Mouse (Mus musculus): ENCODE measurements around the gene Ddx4.
"Not testable (repeated sequence)": the region's sequence is repeated elsewhere in the genome, so short reads cannot be mapped to it uniquely, and the experiment has no call there.

The Ddx4 gene

DNA sequence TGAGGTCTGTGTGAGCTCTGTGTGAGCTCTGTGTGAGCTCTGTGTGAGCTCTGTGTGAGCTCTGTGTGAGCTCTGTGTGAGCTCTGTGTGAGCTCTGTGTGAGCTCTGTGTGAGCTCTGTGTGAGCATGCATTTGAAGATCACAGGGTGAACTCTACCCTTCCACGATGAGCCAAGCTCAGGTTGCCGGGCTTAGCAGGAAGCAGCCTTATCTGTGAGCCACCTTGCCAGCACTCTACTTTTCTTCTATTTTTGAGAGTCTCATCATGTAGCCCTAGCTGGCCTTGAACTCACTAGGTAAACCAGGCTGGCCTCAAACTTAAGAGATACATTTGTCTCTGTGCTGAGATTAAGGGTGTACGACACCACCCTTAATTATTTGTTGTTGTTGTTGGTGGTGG lies 15.8 kb downstream of the Ddx4 start:
- DNase-seq (ENCODE audit: low spot score in 2 of 2) = no peak

DNA sequence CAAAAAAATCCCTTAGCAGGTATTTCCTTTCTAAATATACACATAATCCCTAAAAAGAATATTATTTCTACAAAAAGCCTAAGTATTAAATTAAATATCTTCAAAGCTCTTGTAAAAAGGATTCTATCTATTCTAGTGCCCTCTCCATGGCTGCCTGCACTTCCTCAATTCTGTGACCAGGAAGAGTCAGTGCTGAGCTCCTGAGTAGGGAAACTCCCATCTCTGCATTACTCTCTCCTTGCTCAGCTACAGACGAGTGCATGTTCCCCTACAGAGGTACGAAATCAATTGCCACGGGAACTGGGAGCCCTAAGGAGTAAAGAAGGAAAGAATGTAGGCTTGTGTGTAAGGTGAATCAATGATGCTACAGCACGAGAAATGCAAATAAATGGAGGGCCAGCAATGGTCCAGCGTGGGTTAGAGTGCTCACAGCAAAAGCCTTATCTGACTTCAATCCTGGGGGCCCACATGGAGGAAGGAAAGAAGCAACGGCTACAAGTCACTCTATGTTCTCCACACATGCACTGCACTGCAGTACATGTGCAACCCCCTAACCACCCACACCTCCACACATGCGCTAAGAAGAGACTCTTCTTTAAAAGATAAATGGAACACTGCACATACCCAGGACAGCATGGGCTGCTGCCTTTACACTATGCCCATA lies 17.0 kb downstream of the Ddx4 start:
- DNase-seq (ENCODE audit: low spot score in 2 of 2) = no peak

DNA sequence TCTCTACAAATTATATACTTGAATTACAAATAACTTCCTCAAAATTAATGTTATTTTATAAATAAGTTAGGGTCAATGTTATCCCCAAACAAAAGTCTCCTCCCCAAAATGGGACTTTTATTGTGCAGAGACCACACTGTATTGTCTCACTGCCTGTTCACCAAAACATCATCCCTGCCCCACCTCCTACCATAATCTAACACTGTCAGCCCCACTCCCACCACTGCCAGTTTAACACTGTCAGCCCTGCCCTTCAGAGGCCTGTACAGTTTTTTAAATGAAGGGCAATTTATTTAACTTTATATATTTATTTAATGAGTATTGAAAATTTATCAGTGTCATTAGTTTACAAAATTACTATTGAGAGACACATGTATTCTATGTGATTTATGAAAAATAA lies 26.7 kb downstream of the Ddx4 start:
- no peak for DNase-seq (ENCODE audit: low spot score in 2 of 2)

DNA sequence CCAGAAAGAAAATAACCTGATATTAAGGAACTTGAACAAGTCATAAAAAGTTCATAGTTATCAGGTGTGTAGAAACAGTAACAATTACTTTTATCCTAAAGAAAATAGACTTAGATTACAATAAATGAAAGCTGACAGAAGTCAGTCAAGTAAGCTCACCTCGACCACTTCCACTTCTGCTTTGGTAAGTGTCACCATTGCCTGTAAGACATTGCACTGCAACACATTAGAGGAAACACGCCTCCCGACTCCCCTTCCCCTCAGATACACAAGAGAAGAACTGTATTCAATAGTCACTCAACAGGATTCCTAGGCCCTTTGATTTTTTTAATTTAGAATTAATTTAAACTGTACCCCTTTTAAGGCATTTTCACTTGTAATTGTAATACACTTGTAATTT lies 27.7 kb downstream of the Ddx4 start:
- no peak for DNase-seq (ENCODE audit: low spot score in 2 of 2)

DNA sequence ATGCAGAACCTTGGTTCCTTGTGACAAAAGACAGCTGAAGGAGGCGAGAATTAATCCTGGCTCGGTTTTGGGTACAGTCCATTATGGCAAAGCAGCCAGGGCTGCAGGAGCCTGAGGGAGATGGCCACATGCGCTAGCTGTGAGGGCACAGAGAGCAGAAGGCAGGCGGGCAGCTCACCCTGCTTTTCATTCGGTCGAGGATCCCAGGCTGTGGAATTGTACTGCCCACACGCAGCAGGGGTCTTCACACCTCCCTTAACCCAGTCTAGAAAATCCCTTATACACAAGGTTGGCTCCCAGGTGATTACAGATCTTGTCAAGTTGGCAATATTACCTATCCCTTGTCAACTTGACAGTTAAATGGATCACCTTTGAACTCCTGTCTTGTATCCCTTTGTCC lies 28.6 kb downstream of the Ddx4 start:
- DNase-seq (ENCODE audit: low spot score in 2 of 2) = no peak

DNA sequence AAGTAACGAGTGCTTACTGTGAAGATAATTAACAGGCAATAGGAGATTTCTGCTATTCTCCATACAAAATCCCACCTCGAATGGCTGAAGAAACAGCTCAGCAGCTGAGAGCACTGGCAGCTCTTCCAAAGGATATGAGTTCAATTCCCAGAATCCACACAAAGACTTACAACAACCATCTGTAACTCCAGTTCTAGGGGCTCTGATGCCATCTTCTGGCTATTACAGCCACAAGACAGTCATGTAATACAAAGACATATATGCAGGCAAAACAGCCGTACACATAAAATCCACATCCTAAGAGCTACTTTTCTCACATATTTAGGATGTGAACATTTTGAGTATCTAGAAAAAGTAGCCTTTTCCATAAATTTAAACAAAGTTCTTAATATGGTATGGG lies 30.7 kb downstream of the Ddx4 start:
- no peak for DNase-seq (ENCODE audit: low spot score in 2 of 2)

DNA sequence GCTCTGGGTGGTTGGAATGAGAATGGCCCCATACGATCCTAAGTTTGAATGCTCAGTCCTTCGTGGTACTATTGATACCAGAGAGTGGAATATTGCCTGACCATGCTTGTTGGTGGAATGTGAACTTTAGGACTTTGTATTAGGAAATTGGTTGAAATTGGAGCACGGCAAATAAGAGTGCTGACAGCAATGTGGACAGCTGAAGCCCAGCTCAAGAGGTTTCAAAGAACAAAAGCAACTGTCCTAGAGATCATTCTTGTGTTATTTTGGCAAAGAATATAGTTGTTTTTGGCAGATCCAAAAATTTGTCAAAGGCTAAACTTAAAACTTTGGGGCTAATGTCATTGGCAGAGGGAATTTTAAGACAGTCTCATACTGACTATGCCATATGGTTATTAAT lies 43.7 kb downstream of the Ddx4 start:
- DNase-seq (ENCODE audit: low spot score in 2 of 2) = no peak

DNA sequence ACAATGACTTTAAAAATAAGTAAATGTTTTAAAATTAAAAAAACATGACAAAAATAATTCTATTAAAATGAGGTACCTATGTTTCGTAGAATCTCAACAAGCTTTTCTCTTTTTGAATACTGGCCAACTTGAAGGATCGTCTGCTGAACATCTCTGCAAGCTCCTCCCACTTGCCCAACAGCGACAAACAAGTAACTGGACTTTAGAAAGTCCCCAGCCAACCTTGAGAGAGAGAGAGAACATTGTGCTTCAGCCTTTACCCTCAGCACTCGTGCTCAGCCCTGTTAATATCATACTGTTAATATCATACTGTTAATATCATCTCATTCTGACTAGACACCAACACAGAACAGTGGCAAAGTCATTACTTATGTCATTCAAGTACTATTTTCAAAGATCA lies 47.9 kb downstream of the Ddx4 start:
- no peak for DNase-seq (ENCODE audit: low spot score in 2 of 2)

DNA sequence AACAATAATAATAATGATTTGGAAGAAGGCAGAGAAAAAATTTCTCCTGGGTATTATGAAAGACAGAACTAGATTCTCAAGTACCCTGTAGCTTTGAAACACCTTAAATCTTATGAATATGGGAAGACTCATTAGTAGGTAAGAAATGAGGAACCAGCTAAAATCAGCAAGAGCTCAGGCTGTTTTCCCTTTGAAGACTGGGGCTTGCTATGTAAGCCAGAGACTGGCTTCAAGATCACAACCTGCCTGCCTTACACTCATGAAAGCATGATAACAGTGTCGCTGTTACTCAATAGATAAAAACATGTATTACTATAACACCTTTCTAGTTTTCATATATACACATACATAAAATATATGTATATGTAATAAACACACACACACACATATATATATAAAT lies 48.4 kb downstream of the Ddx4 start:
- DNase-seq (ENCODE audit: low spot score in 2 of 2) = no peak

GRCm38 (mm10) chr13:112602607-112603006 lies 49.7 kb downstream of the Ddx4 start:
- no peak for DNase-seq (ENCODE audit: low spot score in 2 of 2)

- DNase-seq (ENCODE audit: low spot score in 2 of 2) = not testable (repeated sequence)
Measured at GRCm38 (mm10) chr13:112594260-112594659, 58.0 kb downstream of the Ddx4 start, which contains the start of gene Il31ra. Gene Il31ra, minus strand, starts transcription at chr13:112594360.

DNA sequence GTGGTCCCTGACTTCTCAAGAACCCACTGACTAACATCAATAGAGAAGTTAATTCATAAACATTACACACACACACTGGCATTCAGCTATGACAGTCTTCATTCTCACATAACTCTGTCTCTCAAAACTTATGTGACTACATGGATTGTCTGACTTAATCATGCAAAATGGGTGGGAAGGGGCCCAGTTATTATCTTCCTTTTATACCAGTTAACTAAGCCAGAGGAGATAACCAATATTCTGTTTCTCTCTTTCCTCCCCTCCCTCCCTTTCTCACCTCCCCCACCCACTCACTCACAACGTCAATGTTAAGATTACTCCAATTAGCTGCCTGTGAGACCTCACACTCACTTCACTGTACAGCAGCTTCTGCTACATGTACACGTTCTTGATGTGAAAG lies 62.0 kb downstream of the Ddx4 start:
- no peak for DNase-seq (ENCODE audit: low spot score in 2 of 2)

- no peak for DNase-seq (ENCODE audit: low spot score in 2 of 2)
Measured at GRCm38 (mm10) chr13:112589625-112590024, 62.6 kb downstream of the Ddx4 start.

GRCm38 (mm10) chr13:112584556-112585237 lies 67.6 kb downstream of the Ddx4 start:
- DNase-seq (ENCODE audit: low spot score in 2 of 2) = no peak

DNA sequence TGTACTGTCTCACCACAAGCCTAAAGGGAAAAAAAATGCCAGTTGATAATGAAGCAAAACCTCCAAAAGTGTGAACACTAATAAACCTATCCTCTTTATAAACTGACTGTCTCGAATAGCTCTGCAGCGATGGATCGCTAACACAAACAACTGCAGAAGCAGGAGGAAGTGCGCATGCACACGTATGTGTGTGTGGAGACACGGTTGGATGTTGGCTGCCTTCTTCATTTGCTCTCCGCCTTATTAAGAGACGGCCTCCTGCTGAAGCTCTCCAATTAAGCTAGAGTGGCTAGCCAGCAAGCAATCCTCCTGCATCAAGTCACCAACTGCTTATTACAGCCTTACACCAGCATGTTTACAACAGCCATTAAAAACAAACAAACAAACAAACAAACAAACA lies 70.0 kb downstream of the Ddx4 start:
- no peak for DNase-seq (ENCODE audit: low spot score in 2 of 2)

DNA sequence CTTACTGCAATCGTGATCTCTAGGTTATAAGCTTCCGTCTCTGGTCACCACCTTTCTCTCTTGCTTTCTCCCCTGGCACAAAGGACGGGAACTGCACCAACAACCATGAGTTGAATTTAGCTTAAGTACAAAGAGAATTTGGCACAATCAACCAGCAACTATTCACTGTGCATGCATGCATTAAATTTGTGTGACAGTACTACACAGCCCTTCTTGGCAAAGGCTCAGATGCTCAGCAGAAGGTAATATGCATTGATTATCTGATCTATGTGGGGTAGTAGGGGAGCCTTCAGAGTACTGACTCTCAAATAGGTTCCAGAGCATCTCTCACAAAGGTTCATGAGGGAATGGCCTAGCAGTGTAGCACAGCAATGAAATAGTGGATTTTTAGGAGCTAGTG lies 70.5 kb downstream of the Ddx4 start:
- DNase-seq (ENCODE audit: low spot score in 2 of 2) = no peak

DNA sequence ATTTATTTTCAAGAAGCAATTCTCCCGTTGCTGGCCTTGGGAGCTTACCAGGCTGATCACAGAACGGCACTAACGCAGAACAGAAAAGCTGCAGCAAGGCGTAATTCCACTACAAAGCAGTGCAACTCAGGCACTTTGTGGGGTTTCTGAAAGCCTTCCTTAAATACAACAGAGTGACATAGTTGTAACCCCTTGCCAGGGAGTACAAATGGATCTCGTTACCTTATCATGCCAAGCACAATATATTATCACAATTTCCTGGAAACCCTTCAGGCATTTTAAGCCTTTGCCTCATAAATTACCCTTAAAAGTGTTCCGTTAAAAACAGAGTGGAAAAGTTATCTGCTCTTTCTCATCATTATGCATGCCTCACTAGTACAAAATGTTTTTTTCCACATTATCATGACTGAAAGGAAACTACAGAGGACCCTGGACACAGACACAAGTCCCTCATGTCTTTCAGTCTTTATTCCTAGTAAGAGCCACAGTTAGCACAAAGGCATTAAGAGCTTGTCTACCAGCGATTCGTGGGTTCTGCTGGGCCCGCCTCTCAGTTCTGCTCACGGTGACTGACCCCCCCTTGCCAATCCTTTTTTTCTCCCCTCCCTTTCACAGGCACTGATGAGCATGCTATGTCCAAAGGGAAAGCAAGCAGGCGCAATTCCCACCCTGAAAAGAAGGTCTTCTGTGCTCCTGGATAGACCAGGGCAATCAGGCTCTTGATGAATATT lies 71.5 kb downstream of the Ddx4 start:
- DNase-seq (ENCODE audit: low spot score in 2 of 2) = no peak

DNA sequence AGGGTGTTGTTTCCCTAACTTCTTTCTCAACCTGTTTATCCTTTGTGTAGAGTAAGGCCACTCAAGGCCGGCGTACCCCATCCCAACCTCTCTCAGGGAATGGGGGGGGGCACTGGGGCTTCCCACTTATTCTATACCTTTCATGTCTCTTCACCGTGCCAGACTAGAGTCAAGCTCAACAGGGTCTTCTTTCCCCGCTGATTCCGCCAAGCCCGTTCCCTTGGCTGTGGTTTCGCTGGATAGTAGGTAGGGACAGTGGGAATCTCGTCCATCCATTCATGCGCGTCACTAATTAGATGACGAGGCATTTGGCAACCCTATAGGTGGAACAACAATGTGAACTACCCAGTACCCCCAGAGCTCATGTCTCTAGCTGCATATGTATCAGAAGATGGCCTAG lies 74.2 kb downstream of the Ddx4 start:
- DNase-seq (ENCODE audit: low spot score in 2 of 2) = peak; percentile 100

GRCm38 (mm10) chr13:112573800-112574199 lies 78.5 kb downstream of the Ddx4 start:
- DNase-seq (ENCODE audit: low spot score in 2 of 2) = no peak

DNA sequence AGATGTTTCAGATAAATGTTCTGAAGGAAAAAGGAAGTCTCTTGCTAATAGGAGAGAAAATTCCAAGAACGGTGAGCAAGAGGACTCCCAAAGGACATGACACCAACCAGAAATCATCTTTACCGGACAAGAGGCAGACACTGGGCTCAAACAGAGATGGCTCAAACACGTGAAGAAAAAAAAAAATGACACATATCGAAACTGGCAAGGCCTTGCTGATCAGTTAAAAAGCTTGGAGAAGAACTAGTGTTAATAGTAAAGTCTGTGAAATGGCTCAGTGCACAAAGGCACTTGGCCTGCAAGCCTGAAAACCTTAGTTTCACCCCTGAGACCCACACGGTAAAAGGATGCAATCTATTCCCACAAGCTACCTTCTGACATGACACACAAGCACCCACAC lies 81.5 kb downstream of the Ddx4 start:
- DNase-seq (ENCODE audit: low spot score in 2 of 2) = no peak

- DNase-seq (ENCODE audit: low spot score in 2 of 2) = no peak
Measured at GRCm38 (mm10) chr13:112569606-112570005, 82.7 kb downstream of the Ddx4 start.

DNA sequence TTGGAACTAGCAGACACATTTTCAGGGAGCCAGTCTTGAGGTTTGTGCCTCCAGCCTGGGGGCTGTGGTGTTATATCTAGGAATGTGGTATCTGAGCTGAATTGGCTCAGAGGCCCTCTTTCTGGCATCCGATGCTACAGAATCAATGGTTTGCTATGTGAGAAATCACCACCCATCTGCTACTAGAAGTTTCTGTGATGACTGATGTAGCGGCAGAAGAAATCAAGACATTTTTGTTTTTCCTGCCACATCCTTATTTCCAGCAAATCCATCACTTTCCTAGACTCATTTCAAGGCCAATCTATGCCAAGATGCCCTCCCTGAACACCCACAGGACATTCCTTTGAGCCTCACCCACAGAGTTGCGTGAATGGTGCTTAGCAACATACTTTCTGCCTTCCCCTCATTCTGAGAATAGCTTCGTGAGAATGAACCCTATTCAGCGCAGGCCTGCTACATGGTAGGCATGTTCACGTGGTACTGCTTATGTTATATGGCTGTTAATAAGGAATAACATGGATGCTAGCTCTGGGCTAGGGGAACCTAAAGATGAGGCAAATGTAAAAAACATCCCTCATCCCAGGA lies 91.6 kb downstream of the Ddx4 start:
- DNase-seq (ENCODE audit: low spot score in 2 of 2) = no peak

DNA sequence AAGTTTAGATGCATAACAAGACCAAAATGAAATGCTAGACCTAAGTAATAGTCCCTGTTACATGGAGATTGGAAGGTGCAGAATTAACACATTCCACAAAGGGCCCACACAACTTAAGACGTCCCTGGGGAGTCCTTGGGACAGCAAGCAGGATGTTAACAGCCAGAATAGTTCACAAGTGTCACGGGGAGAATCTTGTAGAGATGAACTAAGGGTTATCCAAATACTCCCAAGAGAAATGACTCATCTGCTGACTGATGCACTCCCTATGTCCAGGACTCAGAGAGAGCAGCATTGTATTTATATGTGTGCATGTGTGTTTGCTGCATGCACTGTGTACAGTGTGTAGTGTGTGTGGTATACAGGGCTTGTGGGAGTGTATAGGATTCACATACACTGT lies 95.8 kb downstream of the Ddx4 start:
- DNase-seq (ENCODE audit: low spot score in 2 of 2) = no peak

All from urinary bladder, adult 18-20 months (tissue).